Mouse (Mus musculus) gastrocnemius, postnatal 36 days (tissue): ENCODE results near the gene Neo1. TPM values are rescaled to one million over a fixed set of nuclear protein-coding genes. Genes with fewer than 3 reads are reported as not detected.
"Not testable (repeated sequence)": the region's sequence is repeated elsewhere in the genome, so short reads cannot be mapped to it uniquely, and the experiment has no call there.

Experiments used
- DNase-seq, 2 experiments: peaks; one replicate each; pipeline ENCODE4 v3.0.0; 2022
- intact Hi-C: fragments of 180-260 bp; cut with DNase I; formaldehyde crosslinking; loops from one replicate; pipeline ENCODE4 v1.15.1; 2025
- total RNA-seq, 2 experiments: library from RNA; stranded (reverse); gene quantifications; 2 replicates each; pipeline ENCODE4 v1.2.3; 2021

Gene Neo1
- total RNA-seq, 2 experiments from 2014 or later: 23.7 to 31.1 TPM

- intact Hi-C loops: no loop called here
- no peak for DNase-seq
Observed at GRCm38 (mm10) chr9:59016060-59016719, 20.1 kb downstream of the Neo1 start.

GRCm38 (mm10) chr9:59013365-59013764, 22.9 kb downstream of the Neo1 start:
- intact Hi-C loops: loop anchor here (5.0 kb wide), 1 partner anchor 259 kb away; no protein-coding TSS in a partner anchor
- DNase-seq: no peak

- intact Hi-C loops: no loop called here
- DNase-seq: no peak
Observed at GRCm38 (mm10) chr9:58989255-58989928, 46.8 kb downstream of the Neo1 start.

GRCm38 (mm10) chr9:58979034-58979433, 57.2 kb downstream of the Neo1 start:
- no peak for DNase-seq
- intact Hi-C loops: no loop called here

DNA sequence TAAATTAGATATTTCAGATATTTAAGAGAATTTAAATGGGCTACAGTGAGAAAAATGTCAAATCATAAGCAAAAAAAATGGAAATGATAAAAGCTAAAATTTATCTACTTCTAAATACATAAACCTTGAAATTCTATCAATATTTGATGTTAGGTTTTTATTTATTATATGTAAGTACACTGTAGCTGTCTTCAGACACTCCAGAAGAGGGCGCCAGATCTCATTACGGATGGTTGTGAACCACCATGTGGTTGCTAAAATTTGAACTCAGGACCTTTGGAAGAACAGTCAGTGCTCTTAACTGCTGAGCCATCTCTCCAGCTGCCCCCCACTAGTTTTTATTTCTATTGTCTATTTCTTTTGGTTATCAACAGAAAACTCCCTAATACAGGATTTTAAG, 65.1 kb downstream of the Neo1 start:
- DNase-seq, intact Hi-C loops: not testable (repeated sequence)

- intact Hi-C loops: no loop called here
- no peak for DNase-seq
Observed at GRCm38 (mm10) chr9:58967371-58967770, 68.9 kb downstream of the Neo1 start.

- no peak for DNase-seq
- intact Hi-C loops: no loop called here
Observed at GRCm38 (mm10) chr9:58955507-58955906, 80.7 kb downstream of the Neo1 start.

DNA sequence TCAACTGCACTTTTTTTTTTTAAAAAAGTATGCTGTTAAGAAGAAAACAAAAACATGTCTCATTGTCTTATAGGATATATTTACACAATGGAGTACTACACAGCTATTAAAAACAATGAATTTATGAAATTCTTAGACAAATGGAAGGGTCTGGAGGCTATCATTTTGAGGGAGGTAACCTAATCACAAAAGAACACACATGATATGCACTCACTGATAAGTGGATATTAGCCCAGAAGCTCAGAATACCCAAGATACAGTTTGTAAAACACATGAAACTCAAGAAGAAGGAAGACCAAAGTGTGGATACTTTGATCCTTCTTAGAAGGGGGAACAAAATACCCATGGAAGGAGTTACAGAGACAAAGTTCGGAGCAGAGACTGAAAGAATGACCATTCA, 90.3 kb downstream of the Neo1 start:
- DNase-seq, intact Hi-C loops: not testable (repeated sequence)

DNA sequence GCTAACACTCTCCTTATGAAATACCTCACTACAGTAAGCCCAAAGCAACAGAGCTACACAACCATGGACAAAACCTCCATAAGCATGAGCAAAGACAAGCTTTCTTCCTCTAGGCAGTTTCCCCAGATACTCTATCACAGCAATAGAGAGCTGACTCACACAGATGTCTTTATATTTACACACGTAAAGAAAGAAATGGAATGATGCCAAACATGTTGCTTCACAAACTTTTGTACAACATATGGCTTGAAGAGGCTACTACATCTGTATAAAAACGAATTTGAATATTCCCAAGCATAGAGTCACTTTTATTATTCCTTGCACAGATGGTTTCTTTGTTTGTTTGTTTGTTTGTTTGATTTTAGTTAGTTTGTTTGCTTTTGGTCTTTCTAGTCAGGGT, 101.5 kb downstream of the Neo1 start:
- intact Hi-C loops: no loop called here
- no peak for DNase-seq

- intact Hi-C loops: no loop called here
- no peak for DNase-seq
Observed at GRCm38 (mm10) chr9:58928103-58928502, 108.1 kb downstream of the Neo1 start.

- peak; percentile 11 to 24 for DNase-seq
Observed at GRCm38 (mm10) chr9:58902869-58903585, 133.2 kb downstream of the Neo1 start.

GRCm38 (mm10) chr9:58899602-58900001, 136.6 kb downstream of the Neo1 start:
- DNase-seq: no peak
- intact Hi-C loops: loop anchor here (5.0 to 10.0 kb wide), 2 partner anchors 383 to 685 kb away; no protein-coding TSS in a partner anchor

More at GRCm38 (mm10) chr9:58902869-58903585, 133.2 kb downstream of the Neo1 start:
- intact Hi-C loops: loop anchor here (5.0 to 10.0 kb wide), 2 partner anchors 379 to 682 kb away; no protein-coding TSS in a partner anchor

DNA sequence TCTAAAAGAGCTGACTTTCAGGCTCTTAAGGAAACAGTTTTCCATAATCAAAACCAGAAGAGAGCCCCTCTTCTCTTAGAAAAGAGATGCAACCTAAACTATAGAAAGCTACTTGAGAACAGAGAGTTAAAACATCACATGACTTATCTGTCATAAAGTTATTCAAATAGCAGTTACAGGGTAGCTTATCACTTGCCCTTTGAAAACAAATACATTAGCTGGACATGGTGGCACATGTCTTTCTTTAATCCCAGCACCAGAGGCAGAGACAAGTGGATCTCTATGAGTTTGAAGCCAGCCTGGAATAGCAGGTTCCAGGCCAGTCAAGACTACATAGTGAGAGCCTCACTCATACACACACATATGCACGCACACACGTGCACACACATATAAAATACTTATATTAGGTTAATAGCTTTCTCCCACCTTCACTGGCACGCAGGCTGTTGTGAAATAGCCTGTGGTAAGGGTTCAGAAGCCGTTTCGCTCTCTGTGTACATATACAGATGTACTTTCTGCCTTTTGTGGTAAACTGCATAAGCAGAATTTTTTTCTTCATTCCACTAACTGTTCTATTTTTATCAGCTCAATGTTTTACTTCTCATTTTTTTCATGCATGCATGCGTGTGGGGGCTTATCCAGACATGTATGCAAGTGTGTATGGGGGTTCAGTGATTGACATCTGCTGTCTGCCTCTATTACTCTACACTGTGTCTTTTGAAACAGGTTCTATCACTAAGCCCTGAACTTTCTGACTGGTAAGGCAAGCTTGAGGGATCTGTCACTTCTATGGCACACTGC, 144.2 kb downstream of the Neo1 start:
- intact Hi-C loops: no loop called here
- DNase-seq: no peak

DNA sequence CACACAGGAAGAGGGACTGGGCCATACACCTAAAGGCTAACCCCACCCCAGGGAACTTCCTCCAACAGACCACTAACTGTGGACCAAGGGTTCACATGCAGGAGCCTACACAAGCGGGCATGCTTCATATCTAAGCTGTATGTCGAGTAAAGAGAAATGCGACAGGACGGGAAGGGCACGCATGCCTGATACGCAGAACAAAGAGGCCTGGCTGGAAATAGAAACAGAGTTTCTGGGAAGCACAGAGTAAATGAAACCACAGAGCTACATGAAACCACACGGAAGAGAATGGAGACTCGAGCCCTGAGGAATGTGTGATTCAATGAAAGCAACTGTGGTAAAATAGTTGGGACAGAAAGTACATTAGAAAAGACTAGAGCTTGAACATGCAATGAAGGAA, 145.3 kb downstream of the Neo1 start:
- intact Hi-C loops: no loop called here

GRCm38 (mm10) chr9:58889782-58890448, 146.3 kb downstream of the Neo1 start:
- DNase-seq: no peak
- intact Hi-C loops: no loop called here

More for the DNA sequence above, 145.3 kb downstream of the Neo1 start:
- DNase-seq: no peak

DNA sequence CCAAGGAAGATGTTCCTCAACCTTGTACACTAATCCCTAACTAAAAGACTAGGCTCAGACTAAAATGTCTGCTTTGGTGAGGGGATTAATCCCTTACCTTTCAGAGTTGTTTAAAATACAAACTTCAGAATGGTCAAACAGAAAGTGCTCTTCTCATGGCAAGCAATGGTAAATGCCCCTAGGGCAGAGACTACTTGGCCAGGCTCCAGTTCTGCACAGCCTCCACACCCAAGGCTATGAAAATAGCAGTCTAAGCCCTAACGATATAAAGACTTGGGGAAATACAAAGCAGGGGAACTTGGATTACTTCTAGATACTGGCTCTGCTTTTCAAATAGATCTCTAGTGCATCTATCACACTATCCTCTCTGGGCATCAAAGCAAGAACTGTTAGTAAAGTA, 153.6 kb downstream of the Neo1 start:
- intact Hi-C loops: no loop called here
- no peak for DNase-seq

DNA sequence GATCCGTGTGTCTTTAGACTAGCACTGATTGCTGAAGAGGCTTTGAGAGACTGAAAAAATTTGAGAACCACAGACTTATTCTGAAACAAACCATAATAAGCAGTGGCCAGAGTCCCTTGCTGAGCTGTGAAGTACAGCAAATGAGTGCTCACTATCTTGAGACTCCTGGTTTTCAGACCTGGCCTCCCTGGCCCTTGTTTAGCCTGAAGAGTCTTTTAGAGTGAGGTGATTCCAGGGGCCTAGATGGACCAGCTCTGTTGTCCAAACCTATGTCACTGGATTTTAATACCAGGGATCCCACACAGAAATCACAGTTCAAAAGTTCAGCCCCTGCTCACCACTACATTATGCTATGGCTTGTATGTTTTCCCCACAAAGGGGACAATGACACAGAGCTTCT, 156.4 kb downstream of the Neo1 start:
- intact Hi-C loops: loop anchor here (5.0 kb wide), 1 partner anchor 338 kb away; no protein-coding TSS in a partner anchor
- no peak for DNase-seq

DNA sequence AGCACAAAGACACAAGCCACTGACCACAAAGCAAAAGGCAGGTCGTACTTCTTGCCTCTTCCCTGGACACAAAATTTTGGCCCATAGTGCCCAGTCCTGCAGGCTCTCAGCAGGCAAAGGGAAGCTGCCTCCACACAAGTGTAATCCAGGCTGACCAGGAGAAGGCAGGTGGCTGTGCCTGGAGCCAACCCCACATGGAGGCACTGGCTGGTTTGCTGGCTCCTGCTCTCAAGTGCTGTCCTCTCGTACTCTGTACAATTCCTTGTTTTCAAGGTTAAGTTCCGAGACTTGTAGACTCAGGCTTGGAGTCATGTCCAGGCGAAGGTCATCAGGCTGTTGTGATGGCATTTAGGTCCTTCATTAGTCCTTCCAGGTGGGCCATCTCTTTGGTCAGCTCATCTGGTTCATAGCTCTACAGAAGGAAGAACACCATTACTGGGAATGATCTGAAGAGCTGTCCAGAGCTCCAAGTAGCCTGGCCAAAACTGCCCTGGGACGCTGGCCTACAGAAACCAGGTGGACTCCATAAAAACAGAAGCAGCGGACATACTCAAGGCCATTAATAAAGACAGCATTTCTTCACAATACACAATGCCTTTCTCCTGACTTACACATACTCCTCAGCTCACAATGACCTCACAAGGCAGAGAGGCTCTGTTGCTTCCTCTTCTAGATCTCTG, 159.2 kb downstream of the Neo1 start:
- intact Hi-C loops: loop anchor here (5.0 kb wide), 1 partner anchor 335 kb away; no protein-coding TSS in a partner anchor
- DNase-seq: no peak

- intact Hi-C loops: loop anchor here (5.0 kb wide), 1 partner anchor 333 kb away; no protein-coding TSS in a partner anchor
- no peak for DNase-seq
Observed at GRCm38 (mm10) chr9:58875439-58875838, 160.8 kb downstream of the Neo1 start.
